Mouse (Mus musculus) kidney, adult 2 months (tissue): Measurements from ENCODE around the gene Mmgt2.

Experiments used
- CTCF ChIP-seq: fragments of 200-500 bp; conservative IDR thresholded peaks from 2 replicates; pipeline ENCODE4 v1.5.1; 2011; ENCODE audit warnings: low read depth, mild to moderate bottlenecking, control low read depth, low read length, moderate library complexity, mixed read lengths; ENCODE audit not compliant: insufficient read depth, insufficient read length
- POLR2A ChIP-seq: fragments of 200-500 bp; IDR thresholded peaks from one replicate; pipeline ENCODE4 v1.6.1; 2011; ENCODE audit warnings: low read depth, low read length, control low read depth

GRCm38 (mm10) chr11:62637401-62637800 lies 11.1 kb upstream of the Mmgt2 start:
- TF ChIP-seq CTCF (no peak), POLR2A (no peak)
